Mouse (Mus musculus) liver (tissue): ENCODE results near the gene Zfp423.
A peak's percentile ranks its signal among the peaks of the same experiment; 100 is the strongest.

Source experiments
- DNase-seq: peaks from one replicate; pipeline ENCODE4 v3.0.0-alpha.2; 2020; ENCODE audit warnings: mixed read lengths

Zfp423 gene

DNA sequence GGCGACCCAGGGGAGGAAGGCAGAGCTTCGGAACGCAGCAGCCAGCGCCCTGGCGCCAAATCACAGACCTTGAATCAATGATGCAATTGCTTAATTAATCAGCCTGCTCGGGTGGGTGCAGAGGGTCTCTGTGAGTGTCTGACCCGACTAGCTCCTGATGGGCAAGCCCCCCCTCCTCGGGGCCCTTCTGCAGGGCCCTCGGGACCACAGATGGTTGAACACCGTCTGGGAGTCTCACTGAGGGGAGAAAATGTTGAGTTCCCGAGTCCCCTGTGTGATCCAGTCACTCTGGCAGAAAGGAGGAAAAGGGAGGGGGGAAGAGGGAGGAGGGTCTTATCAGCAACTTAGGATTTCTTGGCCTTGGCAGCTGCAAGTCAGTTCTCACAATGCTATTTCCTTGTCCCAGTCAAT, 124.0 kb downstream of the Zfp423 start:
- no peak for DNase-seq

DNA sequence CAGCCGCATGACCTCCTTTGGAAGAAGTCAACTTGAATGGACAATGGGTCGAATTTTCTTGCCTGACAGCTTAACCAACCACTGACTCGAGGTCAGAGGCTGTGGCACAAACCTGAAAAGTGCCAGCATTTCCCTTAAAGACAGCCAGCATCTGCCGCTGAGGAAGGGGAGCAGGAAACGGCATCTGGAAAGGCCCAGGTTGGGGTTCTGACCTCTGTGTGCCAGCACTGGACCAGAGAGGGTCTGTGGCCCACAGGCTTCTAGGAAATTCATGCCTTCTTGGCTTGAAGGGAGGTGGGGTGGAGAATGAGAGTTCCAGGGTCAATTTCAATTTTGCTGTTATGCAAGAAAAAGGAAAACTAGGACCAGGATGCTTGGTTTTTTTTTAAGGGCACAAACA, 124.7 kb downstream of the Zfp423 start:
- DNase-seq: no peak

DNA sequence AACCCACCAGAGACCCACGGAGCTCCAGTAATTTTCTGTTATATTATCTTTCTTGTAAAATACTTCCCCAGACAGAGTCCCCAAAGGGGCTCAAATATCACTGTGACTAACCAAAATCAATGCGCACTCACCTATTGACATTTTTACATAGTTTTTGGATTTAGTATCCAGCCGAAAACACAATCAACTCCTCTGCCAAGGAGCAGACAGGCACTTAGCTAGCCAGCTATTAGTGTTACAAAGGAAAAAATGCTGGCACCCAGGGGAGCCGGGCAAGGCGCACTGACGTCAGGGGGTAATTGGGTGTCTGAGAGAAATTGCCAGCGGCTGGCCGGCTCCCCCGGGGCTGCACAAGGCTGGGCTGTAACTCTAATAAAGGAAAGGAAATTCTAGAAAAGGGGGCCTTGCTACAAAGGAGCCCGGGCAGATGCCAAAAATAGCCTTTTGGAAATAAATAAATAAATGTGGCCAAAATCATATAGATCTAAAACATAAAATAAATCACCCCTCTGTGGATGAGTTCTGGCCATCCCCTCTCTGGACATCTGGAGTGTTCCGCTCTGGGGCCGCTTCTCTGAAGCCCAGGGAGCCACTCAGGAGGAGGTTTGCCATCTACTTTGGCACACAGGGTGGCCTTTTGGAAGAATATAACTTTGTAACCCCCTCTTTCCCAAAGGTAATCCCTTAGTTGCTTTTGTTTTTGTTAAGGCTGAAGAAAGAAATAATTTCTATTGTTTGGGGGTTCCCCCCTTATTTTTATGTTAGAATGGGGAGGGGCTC, 125.4 kb downstream of the Zfp423 start:
- no peak for DNase-seq

DNA sequence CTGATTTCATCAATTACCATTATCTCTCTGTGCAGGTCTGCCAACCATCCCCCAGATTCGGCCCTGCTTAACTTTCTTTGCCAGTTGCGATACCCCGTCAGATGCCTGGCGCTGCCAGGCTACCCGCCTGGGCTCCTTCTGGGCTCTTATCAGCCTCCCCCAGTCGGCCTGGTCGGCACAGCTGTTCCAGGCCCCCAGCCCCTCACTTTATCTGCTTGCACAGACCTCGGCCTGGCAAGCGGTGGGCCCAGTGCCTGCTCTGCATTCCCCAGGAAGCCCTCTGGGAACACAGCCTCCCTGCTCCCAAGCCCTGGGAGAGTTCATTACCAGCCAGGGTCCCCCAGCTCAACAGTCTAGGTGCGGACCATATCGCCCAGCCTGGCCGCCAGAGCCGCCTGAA, 126.1 kb downstream of the Zfp423 start:
- peak; percentile 13 for DNase-seq

DNA sequence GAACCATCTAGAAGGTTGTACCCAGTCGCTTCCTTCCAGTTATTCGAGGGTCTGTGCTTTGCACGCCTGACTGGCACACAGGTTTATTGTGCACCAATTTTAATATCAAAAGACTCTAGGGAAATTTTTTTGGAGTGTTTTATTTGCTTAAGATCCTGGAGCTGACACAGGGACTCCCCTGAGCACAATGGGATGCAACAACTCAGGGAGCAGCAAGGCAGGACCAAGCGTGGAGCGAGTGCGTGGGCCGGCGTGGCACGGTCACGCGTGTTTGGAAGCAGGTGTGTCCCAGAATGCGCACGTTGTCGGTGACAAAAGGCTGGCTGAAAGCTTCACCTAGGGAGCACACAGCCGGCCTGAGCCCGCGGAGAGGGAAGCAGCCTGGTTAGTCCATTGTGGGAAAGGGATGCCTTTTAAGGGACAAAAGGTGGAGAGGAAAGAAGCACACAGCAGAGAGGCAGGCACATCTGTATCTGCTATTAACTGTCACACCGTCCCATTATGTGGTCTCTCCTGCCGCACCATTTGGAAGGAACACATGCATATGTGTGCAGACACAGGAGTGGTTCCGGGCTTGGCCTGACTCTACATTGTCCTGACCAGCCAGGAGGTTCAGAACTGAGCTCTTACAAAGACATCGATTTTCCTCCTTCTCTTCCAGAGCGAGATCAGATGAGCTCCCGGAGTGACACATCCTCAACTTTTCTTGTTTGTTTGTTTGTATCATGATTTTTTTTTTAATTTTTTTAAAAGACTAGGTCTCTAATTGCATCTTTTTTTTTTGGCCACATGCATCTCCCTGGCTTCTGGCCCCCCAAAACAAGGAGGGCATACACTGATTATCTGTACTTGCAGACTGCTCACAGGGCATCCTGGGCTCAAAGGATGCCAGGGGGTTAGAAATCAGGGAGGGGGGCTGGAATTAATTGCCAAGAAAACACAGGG, 126.7 kb downstream of the Zfp423 start:
- DNase-seq: no peak

DNA sequence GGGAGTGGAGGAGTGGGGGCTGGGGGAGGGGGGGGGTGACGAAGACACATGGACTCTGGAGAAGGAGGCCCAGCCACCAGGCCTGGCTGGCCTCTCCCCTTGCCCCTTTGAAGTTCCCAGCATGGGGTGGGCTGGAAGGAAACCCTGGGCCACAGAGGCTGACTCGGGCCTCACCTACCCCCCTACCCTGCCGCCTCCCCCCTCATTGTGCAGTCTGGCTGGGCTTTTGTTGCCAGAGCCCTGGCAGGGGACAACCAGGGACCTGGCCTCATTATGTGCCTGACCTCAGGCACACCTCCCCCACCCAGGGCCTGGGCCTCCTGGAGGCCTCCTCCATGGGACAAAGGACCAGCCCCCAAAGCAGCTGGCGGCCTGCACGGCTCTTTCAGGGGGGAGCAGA, 127.8 kb downstream of the Zfp423 start:
- no peak for DNase-seq

DNA sequence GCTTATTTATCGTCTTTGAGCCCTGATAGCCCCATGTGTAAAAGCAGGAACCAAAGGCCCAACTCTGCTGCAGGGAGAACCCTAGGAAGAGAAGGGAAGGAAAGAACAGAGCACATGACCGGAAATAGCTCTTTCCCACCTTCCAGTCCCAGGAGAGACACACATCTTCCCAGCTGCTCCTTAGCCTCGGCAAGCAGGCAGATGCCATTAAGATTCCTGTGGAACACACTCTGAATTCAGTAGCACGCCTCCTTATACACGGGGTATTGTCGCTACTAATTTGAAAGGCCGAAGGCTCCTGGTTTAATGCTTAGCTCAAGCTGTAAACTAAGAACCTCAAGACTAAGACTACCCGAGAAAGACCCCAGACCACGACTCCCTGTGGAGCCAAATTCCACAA, 128.3 kb downstream of the Zfp423 start:
- no peak for DNase-seq

DNA sequence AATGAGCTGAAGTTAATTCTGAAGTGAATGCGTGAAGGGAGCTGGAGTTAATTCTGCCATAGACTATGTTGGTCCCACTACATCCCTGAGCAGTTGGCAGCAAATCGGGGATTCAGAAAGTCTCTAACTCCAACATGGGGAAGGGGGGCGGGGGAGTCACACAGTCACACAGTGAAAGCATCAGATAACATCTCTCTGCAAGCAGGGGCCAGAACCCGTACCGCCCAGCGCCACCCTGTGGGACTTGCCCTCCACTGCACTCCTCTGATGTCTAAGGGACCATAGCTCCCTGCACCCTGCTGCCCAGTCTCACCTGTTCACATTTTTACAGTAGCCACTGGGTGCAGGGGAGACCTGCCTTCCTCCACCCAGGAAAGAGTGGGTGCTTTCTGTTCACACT, 129.2 kb downstream of the Zfp423 start:
- DNase-seq: no peak

DNA sequence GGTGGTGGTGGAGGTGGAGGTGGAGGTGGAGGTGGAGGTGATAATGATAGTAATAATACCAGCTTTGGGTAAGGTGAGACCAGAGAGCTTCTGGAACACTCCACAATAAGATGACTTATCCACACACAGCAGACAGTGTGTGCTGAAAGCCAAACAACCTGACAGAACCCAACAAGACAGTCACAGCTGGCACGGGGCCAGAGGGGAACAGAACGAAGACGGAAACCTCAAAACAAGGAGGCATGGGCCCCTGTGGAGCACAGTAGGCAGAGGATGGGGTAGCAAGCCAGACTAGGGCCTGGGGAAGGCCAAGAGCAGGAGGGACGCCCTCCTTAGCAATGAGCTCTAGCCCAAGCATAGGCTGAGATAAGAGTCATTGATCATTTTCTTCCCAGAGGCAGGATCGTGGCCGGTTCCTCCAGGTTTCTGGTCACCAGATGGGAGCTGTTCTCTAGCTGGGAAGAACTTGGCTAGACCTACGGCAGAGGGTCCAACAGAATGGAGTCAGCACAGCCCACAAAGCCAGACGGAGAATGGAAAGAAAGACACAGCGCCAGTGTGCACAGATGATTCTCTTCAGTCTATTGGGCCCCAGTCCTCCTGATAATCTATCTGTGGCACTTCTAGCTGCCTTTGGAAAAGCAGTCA, 133.3 kb downstream of the Zfp423 start:
- no peak for DNase-seq

DNA sequence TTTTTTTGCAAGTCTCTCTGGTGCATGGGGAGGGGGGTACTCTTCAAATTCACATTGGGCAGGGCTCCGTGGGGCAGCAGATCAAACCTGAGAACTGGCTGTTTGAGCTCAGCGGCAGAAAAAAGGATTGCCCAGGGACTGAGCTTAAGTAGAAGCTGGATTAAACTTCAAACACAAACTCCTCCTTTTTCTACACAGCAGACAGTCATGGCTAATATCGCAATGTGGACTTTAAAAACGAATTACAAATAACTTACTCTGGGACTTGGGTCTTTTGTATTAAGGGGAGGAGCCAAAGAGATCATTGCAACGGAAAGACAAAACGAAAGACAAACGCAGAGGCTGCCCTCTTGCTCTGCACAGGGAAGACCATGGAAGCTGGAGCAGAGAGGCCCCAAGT, 136.2 kb downstream of the Zfp423 start:
- DNase-seq: no peak

DNA sequence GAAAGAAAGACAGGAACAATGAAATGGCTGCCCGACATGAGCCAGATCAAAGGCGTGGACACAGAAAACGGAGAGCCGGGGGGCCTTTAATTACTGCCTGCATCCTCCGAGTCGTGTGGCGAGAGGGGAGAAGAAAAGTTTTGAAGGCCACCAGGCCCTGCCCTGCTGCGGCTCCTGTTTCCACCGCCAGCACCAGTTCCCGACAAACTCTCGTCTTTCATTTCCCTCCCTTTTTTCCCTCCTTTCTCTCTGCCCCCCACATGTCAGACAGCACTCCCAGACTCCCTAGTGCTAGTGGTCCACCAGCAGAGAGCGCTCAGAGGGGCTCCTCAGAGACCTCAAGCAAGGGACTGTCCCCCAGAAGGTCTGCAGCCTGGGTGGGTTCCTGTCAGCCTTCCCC, 136.7 kb downstream of the Zfp423 start:
- no peak for DNase-seq

DNA sequence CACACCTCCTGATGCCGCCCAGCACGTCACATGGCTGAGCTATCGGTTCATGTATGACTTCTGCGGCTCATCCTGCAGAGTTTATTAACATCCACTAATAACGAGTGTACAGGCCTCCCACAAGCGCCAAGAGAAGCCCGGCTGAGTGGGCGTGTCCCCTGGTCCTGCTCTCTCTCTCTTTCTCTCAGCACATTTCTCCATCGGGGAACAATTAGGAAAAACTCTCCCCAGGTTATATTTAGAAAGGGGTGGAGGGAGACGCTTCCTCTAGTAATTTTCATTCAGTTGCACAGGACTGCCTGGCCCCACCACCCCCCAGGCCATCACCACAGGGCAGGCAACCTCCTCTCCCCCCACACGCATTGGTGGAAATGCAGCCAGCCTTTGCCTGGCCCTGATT, 137.2 kb downstream of the Zfp423 start:
- DNase-seq: no peak

DNA sequence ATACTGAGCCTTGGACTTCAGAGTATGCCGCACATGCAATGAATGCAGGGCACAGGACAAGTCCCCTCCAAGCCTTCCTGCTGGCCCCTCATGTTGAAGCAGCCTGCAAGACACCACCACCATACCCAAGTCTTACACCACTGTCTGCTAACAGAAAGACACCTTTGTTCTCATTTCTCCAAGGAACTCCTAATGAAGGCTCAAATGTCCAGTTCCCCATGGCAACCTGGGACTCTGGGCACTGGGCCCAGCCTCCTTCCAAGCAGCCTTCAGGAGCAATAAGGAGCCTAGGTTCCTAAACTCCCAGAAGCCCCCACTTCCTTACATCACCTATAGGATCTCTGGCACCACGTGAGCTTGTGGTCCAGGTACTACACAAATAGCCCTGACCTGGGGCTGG, 137.7 kb downstream of the Zfp423 start:
- no peak for DNase-seq

DNA sequence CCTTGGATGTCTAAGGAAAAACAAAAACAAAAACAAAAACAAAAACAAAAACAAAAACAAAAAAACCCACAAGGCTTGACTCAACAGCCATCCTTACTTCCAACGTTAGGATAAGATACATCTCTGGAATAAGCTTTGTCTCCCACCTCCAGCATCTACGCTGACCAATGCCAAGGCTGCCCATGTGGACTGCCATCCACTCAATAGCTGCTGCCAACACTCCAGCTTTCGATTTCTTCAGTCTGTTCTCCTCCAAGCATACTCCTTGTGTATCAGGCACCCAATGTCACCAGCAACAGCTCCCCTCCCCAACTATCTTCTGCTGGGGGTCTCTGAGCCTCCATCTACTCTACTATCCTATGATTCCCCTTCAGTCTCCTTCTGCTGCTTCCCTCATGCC, 140.1 kb downstream of the Zfp423 start:
- DNase-seq: no peak

DNA sequence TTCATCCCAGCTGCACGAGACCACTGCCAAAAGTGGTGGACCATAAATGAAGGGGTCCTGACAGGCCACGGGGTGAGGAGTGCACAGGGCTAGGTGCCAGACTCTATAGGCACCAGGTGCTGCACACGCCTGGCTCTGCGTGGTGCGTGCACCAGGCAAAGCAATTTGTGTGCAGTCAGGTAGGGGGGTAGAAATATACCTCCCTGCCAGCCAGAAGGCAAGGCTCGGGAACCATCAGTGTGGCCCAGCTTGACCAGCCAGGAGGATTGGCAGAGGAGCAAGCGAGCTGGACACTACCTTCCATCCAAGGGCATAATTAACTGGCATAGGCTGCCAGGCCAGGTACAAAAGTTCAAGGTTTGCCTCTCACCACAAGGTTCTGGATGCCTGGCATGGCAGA, 140.9 kb downstream of the Zfp423 start:
- no peak for DNase-seq

DNA sequence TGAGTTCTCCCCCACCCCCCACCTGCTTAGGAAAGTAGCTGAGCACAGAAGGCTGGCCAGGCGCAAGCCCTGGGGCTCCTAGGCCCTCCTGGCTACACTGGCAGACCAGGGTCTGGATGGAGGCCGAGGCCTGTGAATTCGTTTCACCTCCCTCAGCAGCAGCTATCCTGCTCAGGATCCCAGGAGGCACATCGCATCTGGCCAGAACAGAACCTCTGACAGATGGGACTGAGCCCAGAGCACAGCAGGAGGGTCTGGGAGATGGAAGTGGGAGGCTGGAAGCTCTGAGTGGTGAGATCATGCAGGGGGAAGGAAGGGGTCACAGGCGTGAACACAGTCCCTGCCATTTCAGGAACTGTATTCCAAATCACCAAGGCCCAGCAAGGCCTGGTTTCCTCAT, 143.3 kb downstream of the Zfp423 start:
- no peak for DNase-seq

DNA sequence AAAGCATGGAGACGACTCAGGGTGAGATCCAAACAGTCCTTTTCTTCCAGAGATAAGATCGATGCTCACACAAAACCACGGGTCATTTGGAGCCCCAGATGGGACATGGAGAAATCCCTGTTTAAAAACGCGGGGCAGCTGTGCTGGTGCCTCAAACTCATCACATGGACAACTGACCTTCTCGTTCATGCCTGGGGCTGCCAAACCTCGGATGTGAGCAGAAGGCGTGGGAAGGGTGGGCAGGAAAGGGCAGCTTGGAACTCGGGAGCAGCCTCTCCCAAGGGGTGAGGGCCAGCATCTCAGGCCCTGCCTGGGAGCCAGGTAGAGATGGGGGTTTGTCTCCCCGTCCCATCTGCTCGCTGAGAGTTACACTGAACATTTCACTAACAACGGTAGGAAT, 146.7 kb downstream of the Zfp423 start:
- no peak for DNase-seq

DNA sequence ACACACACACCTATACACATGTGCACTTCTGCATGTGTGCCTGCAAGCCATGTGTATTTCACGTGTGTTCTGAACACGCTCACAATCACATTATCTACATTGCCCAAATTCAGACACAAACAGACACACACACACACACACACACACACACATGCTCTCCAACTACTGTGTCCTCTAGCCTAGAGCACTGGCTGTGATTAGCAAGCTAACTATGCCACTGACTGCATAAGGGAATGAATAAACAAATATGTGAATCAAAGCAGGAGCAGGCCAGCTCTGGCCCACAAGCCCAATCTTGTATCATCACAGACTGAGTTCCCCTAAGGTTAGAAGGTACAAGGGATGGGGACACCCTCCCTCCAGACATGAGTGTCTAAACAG, 147.3 kb downstream of the Zfp423 start:
- DNase-seq: no peak

DNA sequence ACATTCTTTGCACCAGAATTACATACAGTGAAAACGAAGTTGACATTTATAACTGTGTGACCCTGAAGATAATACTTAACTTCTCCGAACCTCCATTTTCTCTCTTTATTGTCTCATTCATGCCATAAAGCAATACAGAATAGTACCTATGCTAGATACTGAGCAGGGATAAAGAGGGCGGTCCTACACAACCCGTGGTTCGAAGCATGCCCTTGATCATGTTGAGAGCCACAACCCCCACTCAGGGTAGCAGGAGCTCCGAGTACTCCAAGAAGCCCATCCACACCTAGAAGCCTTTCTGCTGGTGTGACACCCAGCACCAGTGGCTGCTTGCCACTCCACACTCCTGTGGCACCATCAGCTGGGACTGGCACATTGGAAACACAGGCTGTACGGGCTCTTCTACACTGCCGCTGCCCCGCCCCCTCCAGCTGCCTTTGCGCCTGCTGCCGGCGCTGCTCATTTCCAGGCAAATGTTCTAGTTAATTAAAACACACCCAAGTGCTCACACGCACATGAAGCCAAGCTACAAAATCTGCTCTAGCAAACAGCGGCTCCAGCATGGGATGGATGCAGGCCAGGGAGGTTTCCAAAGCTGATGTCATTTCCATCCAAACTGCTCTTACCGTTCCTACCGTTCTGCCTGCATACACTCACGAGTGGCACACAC, 147.9 kb downstream of the Zfp423 start:
- no peak for DNase-seq

DNA sequence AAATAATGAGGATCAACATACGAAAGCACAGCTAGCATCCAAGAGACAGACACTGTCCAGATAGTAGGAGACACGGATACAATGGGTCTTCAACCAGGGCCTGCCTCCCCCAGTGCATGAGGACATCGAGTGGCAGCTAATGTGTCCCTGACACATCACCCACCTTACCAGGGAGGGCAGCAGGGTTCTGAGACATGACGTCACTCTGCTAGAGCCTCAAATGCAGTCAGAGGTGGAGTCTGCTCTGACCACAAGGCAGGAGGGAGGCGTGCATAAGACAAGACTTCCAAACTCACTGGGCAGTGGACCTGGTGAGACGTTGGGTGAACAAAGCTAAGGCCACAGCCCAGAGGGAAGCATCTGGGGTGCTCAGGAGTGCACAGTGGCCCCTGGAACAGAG, 148.6 kb downstream of the Zfp423 start:
- DNase-seq: no peak

DNA sequence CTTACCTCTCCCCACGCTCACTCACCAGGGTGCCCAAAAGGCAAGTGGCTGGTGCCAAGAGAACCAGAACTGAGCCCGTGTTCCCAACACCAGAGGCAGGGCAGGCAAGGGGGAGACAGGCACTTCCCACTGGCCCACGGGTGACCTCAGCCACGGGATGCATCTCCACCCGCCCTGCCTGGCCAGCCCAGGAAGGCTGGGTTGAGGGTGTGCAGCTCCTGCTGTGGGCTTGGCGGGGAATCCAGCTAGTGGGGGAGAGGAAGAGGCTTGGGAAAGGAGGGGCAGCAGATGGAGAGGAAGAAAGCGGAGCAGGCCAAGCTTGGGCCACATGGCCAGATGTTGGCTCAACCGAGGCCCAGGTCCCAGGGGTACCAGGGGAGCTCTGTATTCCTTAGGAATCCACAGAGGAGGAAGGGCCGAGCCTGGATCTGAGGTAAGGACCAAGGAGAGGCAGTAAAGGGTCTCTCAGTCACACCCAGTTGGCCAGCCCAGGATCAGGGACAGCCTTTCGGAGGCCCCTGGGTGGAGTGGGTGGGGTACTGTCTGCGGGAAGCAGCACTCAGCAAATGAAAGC, 155.0 kb downstream of the Zfp423 start:
- DNase-seq: peak; percentile 17

DNA sequence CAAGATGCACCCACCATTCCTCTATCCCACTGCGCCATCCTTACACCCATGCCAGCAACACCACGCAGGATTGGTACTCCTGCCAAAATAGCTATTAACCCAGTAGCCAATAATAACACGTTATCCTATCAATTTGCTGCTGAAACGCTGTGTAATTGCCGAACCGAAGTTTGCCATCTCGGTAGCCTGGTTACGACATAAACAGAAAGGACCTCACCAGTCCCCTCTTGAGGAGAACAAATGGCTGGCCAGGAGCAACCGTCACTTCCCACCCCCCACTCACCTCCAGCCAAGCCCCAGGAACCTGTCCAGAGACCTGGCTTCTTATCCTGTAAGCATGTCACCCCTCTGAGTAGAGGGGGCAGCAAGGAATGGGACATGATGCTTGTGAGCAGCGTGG, 156.0 kb downstream of the Zfp423 start:
- DNase-seq: no peak

DNA sequence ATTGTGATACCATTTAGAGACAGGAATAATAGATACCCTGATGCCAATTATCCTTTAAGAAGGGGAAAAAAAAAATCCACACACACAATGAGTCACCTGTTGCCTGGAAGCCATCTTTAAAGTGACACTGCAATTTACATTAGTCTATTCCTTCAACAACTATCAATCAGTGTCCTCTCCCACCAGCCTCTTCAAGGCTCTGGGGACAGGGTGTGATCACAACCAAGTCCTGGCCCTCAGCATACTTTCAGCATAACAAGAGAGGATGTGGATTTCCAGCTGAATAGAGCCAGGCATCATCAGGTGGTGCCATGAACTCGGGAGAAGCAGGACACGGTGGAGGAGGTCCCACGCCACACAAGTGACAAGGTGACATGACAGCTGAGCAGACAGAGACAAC, 156.8 kb downstream of the Zfp423 start:
- DNase-seq: no peak
